Comparison of ENCODE assay signal across 39 mouse cellular contexts in genomic region chr2:28108763-28109162, GRCm38 (mm10). TPM values are rescaled to one million over a fixed set of nuclear protein-coding genes. Genes with fewer than 3 reads are reported as not detected.
"Had no signal": no experiment of that assay in that cellular context is flagged by ENCODE, and none has a peak within 500 bp of the region (broad histone marks: within the 10 kb centered on the region; RNA-seq: fewer than 3 reads in every experiment).

No protein-coding gene starts in this region.

- H3K27me3 ChIP-seq: limb, embryonic 12.5 days; limb, embryonic 13.5 days; limb, embryonic 15.5 days; lung, embryonic 15.5 days; midbrain, embryonic 12.5 days; midbrain, embryonic 15.5 days; neural tube, embryonic 12.5 days had no signal

- H3K4me3 ChIP-seq: limb, embryonic 10.5 days; limb, embryonic 12.5 days; limb, embryonic 13.5 days; limb, embryonic 15.5 days; liver, embryonic 12.5 days; liver, embryonic 13.5 days; liver, embryonic 15.5 days; lung, embryonic 15.5 days; megakaryocyte, embryonic 14.5 days; midbrain, embryonic 10.5 days; midbrain, embryonic 12.5 days; midbrain, embryonic 13.5 days; midbrain, embryonic 15.5 days; neural tube, embryonic 12.5 days had no signal

- H3K27ac ChIP-seq: limb, embryonic 10.5 days; limb, embryonic 12.5 days; limb, embryonic 13.5 days; limb, embryonic 15.5 days; liver, embryonic 12.5 days; liver, embryonic 13.5 days; liver, embryonic 14.5 days; liver, embryonic 15.5 days; lung, embryonic 15.5 days; macrophage; midbrain, embryonic 10.5 days; midbrain, embryonic 12.5 days; midbrain, embryonic 13.5 days; midbrain, embryonic 15.5 days; neural tube, embryonic 12.5 days had no signal

- DNase-seq: left cerebral cortex, postnatal 4 days; liver; liver, embryonic 13.5 days; liver, postnatal 0 days; lung, adult 18-20 months; lung, adult 2 months; lung, embryonic 14.5 days; lung, postnatal 10 days; lung, postnatal 14 days; lung, postnatal 36 days; lung, postnatal 4 days; midbrain, embryonic 14.5 days had no signal

- H3K36me3 ChIP-seq: limb, embryonic 10.5 days; limb, embryonic 12.5 days; limb, embryonic 13.5 days; limb, embryonic 15.5 days; liver, embryonic 12.5 days; liver, embryonic 13.5 days; liver, embryonic 15.5 days; lung, embryonic 15.5 days; midbrain, embryonic 10.5 days; midbrain, embryonic 12.5 days; midbrain, embryonic 13.5 days; midbrain, embryonic 15.5 days; neural tube, embryonic 12.5 days had no signal

- H3K4me2 ChIP-seq: limb, embryonic 12.5 days; limb, embryonic 13.5 days; limb, embryonic 15.5 days; liver, embryonic 11.5 days; liver, embryonic 12.5 days; liver, embryonic 13.5 days; liver, embryonic 15.5 days; lung, embryonic 14.5 days; lung, embryonic 15.5 days; midbrain, embryonic 11.5 days; midbrain, embryonic 12.5 days; midbrain, embryonic 13.5 days; midbrain, embryonic 15.5 days; neural tube, embryonic 12.5 days had no signal

RNA-seq across cellular contexts. Expression of gene Fcnb, which starts 24.1 kb away (rescaled TPM):
- total RNA-seq: left cerebral cortex, adult 8-10 months; left cerebral cortex, postnatal 10 days; left cerebral cortex, postnatal 14 days; left cerebral cortex, postnatal 25 days; left cerebral cortex, postnatal 36 days; left cerebral cortex, postnatal 4 days; liver, adult 2 months; midbrain, postnatal 0 days; monocyte, adult 5-6 weeks had no signal
- polyA plus RNA-seq: limb, embryonic 12.5 days; limb, embryonic 13.5 days; liver, adult 2 months; lung, embryonic 14.5 days; midbrain, embryonic 10.5 days; midbrain, embryonic 12.5 days; midbrain, embryonic 13.5 days; midbrain, embryonic 14.5 days; midbrain, embryonic 15.5 days; midbrain, embryonic 16.5 days; midbrain, postnatal 0 days; neural tube, embryonic 11.5 days had no signal
